Mouse (Mus musculus) ES-Bruce4 (cell line): ENCODE measurements around the gene Akr1b3.

ENCODE experiments used
- CTCF ChIP-seq: IDR thresholded peaks from one replicate; pipeline ENCODE4 v1.8.1; 2011; ENCODE audit warnings: low read depth, low read length
- EP300 ChIP-seq: IDR thresholded peaks from 2 replicates; pipeline ENCODE4 v1.6.1; 2011; ENCODE audit warnings: low read depth, low read length; ENCODE audit not compliant: insufficient read depth
- POLR2A ChIP-seq: IDR thresholded peaks from one replicate; pipeline ENCODE4 v1.8.1; 2011; ENCODE audit warnings: low read length; ENCODE audit not compliant: insufficient read depth

DNA sequence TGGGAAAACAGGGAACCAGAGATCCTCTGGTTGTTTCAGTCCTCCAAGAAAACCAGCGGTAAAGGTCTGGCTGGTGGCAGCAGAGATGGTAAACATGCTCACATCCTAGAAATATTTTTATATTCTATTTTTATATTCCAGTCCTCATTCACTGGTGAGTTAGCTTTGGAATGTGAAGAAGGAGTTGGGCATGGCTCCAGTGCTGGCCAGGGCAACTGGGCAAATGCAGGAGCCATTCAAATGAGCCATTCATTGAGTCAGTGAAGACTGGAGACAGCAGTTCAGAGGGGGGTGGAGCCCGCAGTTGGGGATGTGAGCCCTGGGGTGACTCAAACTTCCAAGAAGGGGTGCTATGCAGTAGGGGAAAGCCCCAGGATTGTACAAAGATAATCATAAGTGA, 42.9 kb downstream of the Akr1b3 start:
- TF ChIP-seq CTCF, result no peak
- no peak for TF ChIP-seq EP300
- no peak for TF ChIP-seq POLR2A
